Mouse (Mus musculus) macrophage (primary cell): ENCODE measurements at regions not wholly inside any gene's neighbourhood (a gene's known extent, or its start where the extent isn't known, plus 50 kb on each side); places are given as distances from the start of the nearest gene placed in this dataset.

Experiments used
- H3K27ac ChIP-seq: fragments of 350-480 bp; formaldehyde crosslinking; 2 replicates; pipeline ENCODE4 v1.9.0; 2021
- H3K36me3 ChIP-seq: fragments of 350-480 bp; formaldehyde crosslinking; 2 replicates; pipeline ENCODE4 v1.9.0; 2021; ENCODE audit errors: inconsistent target
- H3K4me3 ChIP-seq: fragments of 350-480 bp; formaldehyde crosslinking; 2 replicates; pipeline ENCODE4 v1.9.0; 2021; ENCODE audit errors: inconsistent target
- H3K79me2 ChIP-seq: fragments of 350-480 bp; formaldehyde crosslinking; 2 replicates; pipeline ENCODE4 v1.9.0; 2021; ENCODE audit errors: inconsistent target
- WGBS: methylation state at CpG from one replicate; pipeline ENCODE4 v1.1.7; 2026; ENCODE audit warnings: inconsistent platforms; ENCODE audit not compliant: missing documents; 5-methylcytosine and 5-hydroxymethylcytosine counted together

DNA sequence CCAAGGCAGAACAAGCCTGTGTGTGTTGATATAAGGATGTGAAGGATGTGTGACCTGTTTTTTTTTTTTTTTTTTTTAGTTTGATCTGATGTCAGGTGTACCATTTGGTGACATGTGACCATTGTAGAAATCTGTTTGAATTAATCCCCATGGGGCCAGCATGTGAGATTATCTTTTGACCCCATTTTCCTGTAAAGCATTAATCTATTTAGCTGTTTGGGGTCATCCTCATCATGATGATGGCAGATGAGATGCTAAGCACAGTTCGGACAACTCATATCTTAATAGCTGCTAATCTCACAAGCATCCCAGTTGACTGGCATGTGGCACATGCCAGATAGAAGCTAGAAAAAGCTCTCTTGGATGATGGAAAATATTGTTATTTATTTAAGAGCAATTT, 434.0 kb upstream of the Adgrl2 start:
- no peak overlapping the region for H3K27ac ChIP-seq
- H3K79me2 ChIP-seq: no peaks in the 10 kb centered on the region

DNA sequence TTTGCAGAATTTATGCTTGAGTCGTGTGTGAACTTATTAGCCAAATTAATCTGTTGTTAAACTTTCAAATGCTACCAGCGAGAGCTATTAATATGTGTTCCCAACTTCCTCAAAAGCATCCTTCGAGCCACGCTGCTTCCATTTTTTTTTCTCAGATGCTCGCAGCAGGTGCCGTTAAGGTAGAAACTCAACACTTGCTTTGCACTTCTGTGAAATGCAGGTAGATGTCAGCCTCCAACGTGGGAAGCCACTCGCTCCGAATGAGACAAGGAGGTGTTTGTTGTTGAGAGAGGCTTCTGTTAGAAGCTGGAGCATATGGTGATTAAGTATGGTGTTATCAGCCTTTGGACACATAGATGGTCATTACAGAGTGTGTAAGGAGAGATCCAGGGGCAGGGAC, 433.1 kb upstream of the Adgrl2 start:
- H3K79me2 ChIP-seq: no peaks in the 10 kb centered on the region
- no peak overlapping the region for H3K27ac ChIP-seq
- 46% methylated on average over 9 of the region's 9 CpGs for WGBS

More for the DNA sequence above, 434.0 kb upstream of the Adgrl2 start:
- 100% methylated on average over 1 of the region's 1 CpGs for WGBS
- Histone ChIP-seq H3K36me3 (no peaks in the 10 kb centered on the region), H3K4me3 (no peak overlapping the region)

DNA sequence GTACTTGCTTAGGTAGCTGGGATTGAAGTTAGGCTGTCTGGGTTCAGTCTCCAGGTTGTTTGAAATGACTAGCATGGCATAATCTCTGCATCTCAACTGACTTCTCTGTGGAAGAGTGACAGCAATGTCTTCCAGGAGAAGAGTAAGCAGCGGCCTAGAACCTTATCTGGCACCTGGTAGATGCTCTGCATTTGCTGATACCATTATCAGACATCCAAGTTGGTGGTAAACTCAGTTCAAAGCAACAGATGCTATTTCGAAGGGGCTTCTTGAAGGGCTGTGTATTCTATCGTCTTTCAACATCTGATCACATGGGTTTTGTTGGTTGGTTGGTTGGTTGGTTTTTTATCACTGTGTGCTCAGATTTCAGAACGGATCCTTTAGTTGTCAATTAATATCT, 424.7 kb upstream of the Adgrl2 start:
- no peak overlapping the region for H3K27ac ChIP-seq
- 88% methylated on average over 4 of the region's 4 CpGs for WGBS
- H3K79me2 ChIP-seq: no peaks in the 10 kb centered on the region

More for the DNA sequence above, 433.1 kb upstream of the Adgrl2 start:
- Histone ChIP-seq H3K36me3 (no peaks in the 10 kb centered on the region), H3K4me3 (no peak overlapping the region)

DNA sequence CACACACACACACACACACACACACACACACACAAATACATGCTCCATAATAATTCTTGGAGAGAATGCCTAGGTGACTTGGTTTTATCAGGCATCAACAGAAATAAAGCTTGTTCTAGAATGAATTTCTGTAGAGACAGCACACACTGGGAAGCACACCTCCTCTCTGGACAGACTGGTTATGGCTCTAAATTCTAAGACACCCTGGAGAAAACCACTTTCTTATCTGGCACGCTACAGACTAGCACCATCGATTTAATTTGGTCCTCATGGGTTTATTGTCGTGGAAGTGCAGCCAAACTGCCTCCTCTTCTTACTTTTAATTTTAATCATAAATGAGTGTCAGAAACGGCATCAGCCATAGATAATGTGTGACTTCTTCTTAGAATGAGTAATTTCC, 422.8 kb upstream of the Adgrl2 start:
- 84% methylated on average over 4 of the region's 4 CpGs for WGBS
- no peak overlapping the region for H3K4me3 ChIP-seq
- H3K36me3 ChIP-seq: no peaks in the 10 kb centered on the region
- H3K27ac ChIP-seq: no peak overlapping the region
- no peaks in the 10 kb centered on the region for H3K79me2 ChIP-seq

More for the DNA sequence above, 424.7 kb upstream of the Adgrl2 start:
- Histone ChIP-seq H3K4me3 (no peak overlapping the region), H3K36me3 (no peaks in the 10 kb centered on the region)

DNA sequence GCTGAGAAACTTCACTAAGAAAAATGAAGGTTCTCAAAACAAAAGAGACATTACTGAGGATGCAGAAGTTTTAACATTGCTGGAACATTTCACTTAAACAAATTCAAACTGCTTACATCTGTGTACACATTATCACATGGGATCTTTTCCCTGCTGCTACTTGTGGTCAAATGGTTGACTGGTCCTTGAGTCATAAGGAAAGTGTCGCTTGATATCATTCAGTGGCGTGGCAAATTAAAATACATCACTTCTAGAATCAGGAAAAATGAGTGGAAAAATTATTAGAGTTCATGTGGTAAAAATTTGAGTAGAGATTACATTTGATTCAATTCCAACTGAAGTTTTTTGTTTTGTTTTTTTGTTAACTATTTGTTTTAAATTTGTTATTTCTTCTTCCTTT, 420.2 kb upstream of the Adgrl2 start:
- Histone ChIP-seq H3K36me3 (no peaks in the 10 kb centered on the region), H3K27ac (no peak overlapping the region), H3K4me3 (no peak overlapping the region), H3K79me2 (no peaks in the 10 kb centered on the region)
- 100% methylated on average over 2 of the region's 2 CpGs for WGBS

DNA sequence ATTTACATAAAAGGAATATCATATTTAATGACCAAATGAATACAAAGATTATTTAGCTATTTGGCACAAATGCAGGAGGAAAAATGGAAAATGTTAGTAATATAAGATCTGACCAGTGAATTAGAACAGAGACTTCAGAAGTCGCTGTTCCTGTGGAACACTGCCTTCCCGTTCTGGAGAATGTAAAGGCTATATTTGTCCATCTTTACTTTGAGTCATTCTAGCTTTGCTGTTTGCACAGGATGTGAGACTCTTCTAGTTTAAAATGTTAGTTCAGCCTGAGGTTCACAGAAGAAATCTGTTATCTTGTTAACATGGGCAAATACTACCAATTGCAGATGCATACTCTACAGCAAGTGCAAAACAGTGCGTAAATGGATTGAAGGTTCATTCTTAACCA, 418.5 kb upstream of the Adgrl2 start:
- 92% methylated on average over 3 of the region's 3 CpGs for WGBS
- no peak overlapping the region for H3K27ac ChIP-seq
- no peaks in the 10 kb centered on the region for H3K79me2 ChIP-seq
- no peak overlapping the region for H3K4me3 ChIP-seq
- no peaks in the 10 kb centered on the region for H3K36me3 ChIP-seq

DNA sequence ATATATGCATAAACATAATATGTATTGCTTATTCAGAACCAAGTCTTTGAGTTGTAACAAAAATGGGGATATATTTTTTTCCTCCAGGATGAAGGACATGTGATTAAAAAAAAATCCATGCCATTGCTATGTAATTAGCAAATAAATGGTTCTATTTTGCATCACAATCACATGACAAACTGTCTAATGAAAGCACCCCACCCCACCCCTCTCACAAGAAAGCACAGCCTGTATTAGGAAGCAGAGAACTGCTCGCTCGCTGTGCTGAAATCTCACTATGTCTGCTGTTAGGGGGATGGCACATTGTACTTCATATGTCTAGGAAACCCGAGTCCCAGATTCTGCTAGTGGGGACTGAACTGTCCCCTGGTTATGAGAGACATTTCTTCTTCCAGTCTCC, 415.5 kb upstream of the Adgrl2 start:
- Histone ChIP-seq H3K36me3 (no peaks in the 10 kb centered on the region), H3K27ac (no peak overlapping the region), H3K79me2 (no peaks in the 10 kb centered on the region), H3K4me3 (no peak overlapping the region)
- 98% methylated on average over 3 of the region's 3 CpGs for WGBS

DNA sequence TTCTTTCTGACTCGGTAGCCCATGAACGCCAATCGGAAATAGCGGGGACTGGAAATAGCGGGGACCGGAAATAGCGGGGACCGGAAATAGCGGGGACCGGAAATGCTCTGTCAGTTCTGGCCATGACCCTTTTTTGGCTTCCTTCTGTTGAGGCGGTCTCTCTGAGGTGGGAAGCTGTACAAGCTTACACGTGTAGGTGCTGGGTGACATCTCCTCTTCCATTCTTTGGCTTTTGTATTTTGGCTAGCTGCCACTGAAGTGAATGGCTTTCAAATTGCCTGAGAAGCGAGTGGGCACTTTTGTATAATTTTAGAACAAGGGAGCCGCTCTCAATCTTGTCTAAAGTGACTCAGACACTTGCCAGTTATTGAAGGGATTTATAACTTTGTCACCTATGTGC, 414.3 kb upstream of the Adgrl2 start:
- Histone ChIP-seq H3K79me2 (no peaks in the 10 kb centered on the region), H3K27ac (no peak overlapping the region), H3K36me3 (no peaks in the 10 kb centered on the region), H3K4me3 (no peak overlapping the region)
- WGBS: 90% methylated on average over 14 of the region's 14 CpGs

DNA sequence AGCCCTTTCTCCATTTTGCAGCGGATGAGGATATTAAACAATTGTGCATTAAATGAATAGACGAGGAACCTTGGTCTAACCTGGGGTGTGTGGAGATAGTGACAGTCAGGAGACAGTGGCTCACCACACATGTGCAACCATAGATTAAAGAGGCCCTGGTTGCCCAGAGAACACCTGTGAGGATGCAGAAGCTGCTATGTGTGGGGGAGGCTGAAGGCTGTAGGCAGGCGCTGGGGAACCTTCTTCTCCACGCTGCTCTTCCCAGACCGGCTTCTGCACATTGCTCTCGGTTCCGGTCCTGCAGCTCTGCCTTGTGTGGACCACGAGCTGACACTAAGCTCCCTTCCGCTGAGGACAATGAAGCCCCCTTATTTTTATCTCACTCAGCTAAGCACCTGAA, 412.1 kb upstream of the Adgrl2 start:
- no peaks in the 10 kb centered on the region for H3K36me3 ChIP-seq
- no peak overlapping the region for H3K27ac ChIP-seq
- no peak overlapping the region for H3K4me3 ChIP-seq
- H3K79me2 ChIP-seq: no peaks in the 10 kb centered on the region
- 95% methylated on average over 8 of the region's 9 CpGs for WGBS

DNA sequence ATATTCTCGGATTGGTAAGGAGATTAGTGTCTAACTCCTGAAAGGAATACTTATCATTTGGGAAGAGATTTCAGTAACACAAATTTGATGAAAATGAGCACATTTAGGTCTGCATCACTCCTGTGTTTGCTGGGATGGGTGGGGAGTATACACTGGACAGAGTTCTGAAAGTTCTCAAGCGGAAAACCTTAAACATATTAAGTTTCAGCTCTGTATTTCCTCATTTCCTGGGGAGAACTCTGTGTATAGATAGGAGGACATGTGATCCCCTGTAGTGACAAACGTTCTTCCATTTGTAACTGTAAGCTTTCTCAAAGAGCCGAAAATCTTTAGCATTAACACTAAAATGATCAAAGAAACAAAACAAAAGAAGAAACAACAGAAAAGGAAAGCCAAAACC, 404.7 kb upstream of the Adgrl2 start:
- no peaks in the 10 kb centered on the region for H3K36me3 ChIP-seq
- 20% methylated on average over 4 of the region's 4 CpGs for WGBS
- no peaks in the 10 kb centered on the region for H3K79me2 ChIP-seq
- peak overlapping the region; percentile 35 for H3K27ac ChIP-seq
- no peak overlapping the region for H3K4me3 ChIP-seq

DNA sequence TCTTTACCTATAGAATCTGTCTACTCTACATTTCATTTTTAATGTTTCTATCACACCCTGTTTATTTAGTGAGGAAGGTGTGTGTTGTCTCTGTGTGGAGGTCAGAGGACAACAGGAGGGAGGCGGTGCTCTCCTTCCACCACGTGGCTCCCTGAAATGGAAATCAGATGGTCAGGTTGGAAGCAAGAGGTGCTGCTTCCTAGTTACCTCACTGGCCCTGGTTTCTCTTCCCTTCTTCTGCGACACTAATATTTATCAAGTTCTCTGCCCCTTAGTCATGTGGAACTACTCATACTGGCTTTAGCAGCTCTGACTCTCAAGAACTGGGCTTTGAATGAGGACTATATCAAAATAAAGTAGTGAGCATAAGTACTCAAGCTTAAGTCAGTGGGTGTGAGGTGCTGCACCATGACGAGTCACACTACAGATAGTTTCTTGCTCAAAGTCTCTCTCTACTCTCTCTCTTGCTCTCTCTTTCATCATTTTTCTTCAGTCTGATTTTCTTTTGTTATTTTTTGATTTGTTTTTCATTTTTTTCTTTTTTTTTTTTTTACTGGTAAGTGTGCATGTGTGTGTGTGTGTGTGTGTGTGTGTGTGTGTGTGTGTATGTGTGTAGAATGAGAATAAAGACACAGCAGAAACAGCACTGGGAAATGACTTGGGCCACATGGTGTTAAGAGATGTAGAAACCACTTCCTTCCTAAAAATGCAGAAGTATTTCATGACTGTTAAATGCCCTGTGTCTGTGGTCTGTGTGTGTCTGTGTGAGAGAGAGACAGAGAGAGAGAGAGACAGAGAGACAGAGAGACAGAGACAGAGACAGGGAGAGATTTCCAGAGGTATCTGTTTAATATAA, 403.2 kb upstream of the Adgrl2 start:
- H3K27ac ChIP-seq: peak overlapping the region; percentile 74
- H3K36me3 ChIP-seq: no peaks in the 10 kb centered on the region
- H3K79me2 ChIP-seq: no peaks in the 10 kb centered on the region
- WGBS: 10% methylated on average over 4 of the region's 4 CpGs
- no peak overlapping the region for H3K4me3 ChIP-seq

DNA sequence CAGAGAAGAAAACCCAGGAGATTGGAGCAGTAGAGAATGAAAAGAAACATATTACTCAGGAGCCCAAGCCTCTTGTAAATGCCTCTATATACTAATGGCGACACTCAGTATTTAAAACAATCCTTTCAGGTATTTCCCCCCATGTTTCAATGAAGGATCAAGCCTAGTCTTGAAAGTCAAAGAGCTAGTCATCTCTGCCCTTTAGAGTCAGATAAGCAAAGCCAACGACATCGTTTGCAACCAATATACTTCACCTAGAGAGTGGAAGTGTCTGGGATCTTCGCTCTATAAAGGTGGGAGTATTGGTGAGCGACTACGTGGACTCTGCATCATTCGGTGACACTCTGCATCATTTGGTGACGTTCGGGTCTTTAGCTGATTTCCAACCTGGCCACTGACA, 401.8 kb upstream of the Adgrl2 start:
- no peak overlapping the region for H3K27ac ChIP-seq
- no peaks in the 10 kb centered on the region for H3K36me3 ChIP-seq
- WGBS: 94% methylated on average over 9 of the region's 9 CpGs
- no peak overlapping the region for H3K4me3 ChIP-seq
- no peaks in the 10 kb centered on the region for H3K79me2 ChIP-seq

DNA sequence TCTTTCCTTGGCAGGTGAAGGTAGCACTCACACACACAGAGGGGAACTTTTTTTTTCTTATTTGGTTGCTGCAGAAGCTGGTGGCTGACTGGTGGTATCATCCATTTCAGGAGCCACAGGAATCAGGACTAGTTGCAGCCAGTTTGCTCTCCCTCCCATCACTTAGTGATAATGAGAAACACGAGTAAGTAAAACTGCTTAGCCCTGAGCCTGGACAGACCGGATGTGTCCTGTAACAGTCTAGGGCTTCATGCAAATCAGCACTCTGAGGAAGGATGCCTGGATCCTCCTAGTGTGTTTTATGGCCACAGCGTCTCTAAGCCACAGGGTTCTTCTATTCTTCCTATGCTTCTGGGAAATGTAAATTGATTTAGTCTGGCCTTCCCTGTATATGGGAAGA, 397.2 kb upstream of the Adgrl2 start:
- Histone ChIP-seq H3K4me3 (no peak overlapping the region), H3K36me3 (no peaks in the 10 kb centered on the region), H3K27ac (no peak overlapping the region), H3K79me2 (no peaks in the 10 kb centered on the region)
- 24% methylated on average over 3 of the region's 3 CpGs for WGBS

DNA sequence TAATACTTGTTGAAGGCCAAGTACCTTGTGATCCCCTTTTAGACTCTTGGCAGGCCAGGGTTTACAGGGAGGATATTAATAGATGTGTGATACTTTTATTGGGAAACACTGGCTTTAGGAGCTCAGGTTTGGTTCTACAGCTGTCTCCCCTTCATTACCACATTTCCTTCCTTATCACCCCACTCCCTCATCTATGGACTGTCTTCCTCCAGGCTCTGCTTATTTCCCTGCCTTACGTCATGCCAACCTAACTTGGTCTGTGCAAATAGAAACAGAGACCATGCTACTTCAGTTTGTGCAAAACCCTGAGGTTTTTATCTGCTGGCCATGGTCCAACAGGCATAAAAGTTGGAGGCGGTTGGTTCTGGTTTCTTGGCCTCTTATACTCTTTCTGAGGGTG, 395.7 kb upstream of the Adgrl2 start:
- no peak overlapping the region for H3K4me3 ChIP-seq
- H3K36me3 ChIP-seq: no peaks in the 10 kb centered on the region
- no peaks in the 10 kb centered on the region for H3K79me2 ChIP-seq
- 32% methylated on average over 2 of the region's 2 CpGs for WGBS
- H3K27ac ChIP-seq: no peak overlapping the region

DNA sequence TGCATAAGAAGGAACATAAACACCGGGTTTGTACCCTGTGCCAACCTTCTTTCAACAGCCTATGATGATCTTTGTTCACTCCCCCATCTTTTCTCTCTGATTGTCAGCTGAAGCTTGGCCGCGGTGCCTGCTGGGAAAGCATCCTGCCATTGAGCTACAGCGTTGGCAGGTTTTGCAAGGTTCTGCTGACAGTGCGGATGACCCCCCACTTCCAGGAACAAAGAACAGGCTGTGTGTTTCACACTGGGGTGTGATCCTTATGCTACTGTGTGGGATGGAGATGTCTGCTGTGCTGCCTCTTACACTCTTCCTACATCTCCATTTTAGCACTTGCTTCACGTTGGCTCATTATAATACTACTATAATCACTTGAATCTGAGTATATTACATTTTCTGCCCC, 395.0 kb upstream of the Adgrl2 start:
- Histone ChIP-seq H3K36me3 (no peaks in the 10 kb centered on the region), H3K79me2 (no peaks in the 10 kb centered on the region), H3K27ac (no peak overlapping the region), H3K4me3 (no peak overlapping the region)
- 95% methylated on average over 6 of the region's 6 CpGs for WGBS
